Mouse (Mus musculus): Measurements from ENCODE around the gene Kcnn3.

Gene Kcnn3

DNA sequence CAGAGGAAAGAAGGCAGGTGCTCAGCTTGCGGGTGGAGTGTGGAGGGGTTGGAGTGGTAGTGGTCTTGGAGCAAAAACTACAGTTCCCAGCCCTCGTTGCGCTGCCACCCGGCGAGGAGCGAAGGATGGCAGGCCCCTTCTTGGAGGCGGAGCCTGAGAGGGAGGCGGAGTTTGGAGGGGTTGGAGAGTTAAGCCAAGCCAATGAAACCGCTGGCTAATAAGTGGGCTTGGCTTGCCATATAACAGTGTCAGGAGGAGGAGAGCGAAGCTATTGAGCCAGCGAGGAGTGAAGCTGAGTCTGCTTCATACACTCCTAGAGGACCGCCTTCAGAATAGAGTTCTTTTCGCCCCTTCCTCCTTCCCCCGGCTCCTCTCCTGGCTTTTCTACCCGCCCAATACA lies at the start of gene Kcnn3:
Gene Kcnn3, plus strand, starts transcription at position 271 of the 400 bp plus-strand sequence.
- in situ Hi-C loops (cut with MboI, MseI), result loop anchor here (10.0 to 25.0 kb wide), 2 partner anchors 167 to 335 kb away; no protein-coding TSS in a partner anchor

DNA sequence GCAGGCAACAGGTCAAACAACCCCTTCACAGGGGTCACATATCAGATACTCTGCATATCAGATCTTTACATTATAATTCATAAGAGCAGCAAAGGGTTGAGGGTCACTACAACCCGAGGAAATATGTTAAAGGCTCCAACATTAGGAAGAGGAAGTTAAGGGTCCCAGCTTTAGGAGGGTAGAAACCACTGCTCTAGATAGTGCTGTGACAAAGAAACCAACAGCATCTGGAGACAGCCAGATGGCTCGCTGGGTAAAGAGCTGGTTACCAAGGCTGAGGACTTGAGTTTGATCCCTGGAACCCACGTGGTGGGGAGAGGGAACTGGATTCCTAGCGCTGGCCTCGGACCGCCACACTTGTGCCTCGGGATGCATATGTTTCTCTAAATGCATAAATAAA lies 47.7 kb upstream of the Kcnn3 start:
- in situ Hi-C loops (cut with MboI, MseI), result no loop called here

- in situ Hi-C loops (cut with MboI, MseI), result no loop called here
These were observed 46.1 kb upstream of the Kcnn3 start for GRCm38 (mm10) chr3:89473838-89474237.

DNA sequence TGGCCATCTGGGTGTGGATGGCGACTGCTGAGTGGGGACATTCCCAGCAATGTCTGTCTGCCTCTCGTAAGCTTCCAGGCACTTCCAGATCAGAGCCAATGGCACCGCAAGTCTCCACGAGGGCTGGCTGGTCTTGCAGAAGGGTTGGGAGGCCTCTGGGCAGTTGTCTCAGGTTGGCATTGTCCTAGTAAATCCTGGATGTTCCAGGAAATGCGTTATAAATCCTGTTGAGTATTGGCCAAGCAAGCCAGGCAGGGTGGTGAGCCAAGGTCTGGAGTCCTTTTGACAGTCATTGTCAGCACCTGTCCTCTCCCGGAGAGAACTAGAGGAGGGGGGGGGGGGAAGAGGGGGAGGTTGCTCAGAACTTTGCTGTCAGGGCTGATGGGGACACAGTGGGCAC lies 40.9 kb upstream of the Kcnn3 start:
- in situ Hi-C loops (cut with MboI, MseI), result no loop called here

- in situ Hi-C loops (cut with MboI, MseI), result loop anchor here (5.0 to 10.0 kb wide), 3 partner anchors 34 to 164 kb away; partner anchors contain the start of gene Adam15
These were observed 38.5 kb upstream of the Kcnn3 start for GRCm38 (mm10) chr3:89481488-89481887.

GRCm38 (mm10) chr3:89482249-89482648 lies 37.7 kb upstream of the Kcnn3 start:
- in situ Hi-C loops (cut with MboI, MseI), result loop anchor here (5.0 to 10.0 kb wide), 3 partner anchors 35 to 165 kb away; partner anchors contain the start of gene Adam15

DNA sequence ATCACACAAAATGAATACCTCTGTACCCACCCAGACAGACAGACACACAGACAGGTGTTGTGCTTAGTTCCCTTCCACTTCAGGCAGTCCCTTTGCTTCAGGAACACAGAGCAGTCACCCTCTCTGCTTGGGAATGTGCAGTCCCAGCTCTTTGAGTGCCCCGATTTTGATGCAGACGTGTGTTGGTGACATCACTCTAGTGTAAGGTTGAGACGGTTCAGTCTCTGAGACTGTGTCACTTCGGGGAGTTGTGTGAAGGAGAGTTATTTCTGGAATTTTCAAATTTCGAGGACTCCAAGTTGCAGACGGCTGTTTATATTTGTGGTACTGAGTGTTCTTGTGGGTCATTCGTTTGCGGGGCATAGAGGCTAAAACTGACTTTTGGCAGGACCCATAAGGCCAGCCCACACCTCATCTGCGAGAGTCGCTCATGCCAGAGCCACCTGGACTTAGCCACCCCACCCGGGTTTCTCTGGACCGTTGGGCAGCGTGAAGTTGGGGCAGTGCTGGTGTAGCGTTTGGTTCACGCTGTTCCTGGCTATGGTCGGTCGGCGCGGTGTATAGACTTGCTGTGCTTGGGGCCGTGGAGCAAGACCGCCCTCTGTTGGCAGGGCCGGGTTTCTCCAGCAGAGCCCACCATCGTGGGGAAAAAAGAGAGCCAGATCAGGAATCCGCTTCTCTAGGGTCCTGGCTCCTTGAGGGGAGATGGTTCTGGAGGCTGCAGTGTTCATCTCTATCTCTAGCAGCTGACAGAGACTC lies 35.0 kb upstream of the Kcnn3 start:
- in situ Hi-C loops (cut with MboI, MseI), result loop anchor here (5.0 to 10.0 kb wide), 3 partner anchors 38 to 168 kb away; partner anchors contain the start of gene Adam15

DNA sequence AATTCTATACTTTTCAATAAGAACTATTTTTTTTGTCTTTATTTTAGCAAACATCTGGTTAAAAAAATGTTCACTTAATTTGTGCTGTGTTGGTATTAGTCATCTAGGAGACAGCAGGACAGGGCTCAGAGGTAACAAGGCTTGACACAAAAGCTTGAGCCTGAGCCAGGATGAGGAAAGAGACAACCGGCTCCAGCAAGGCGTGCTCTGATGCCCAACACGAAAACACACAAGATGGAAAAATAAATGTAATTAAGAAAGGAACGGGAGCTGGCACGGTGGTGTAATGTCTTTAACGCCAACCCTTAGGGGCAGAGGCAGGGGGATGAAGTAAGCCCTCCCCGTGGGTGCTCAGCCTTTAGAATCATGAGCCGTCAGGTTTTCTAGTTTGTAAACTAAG lies 33.9 kb upstream of the Kcnn3 start:
- in situ Hi-C loops (cut with MboI, MseI), result loop anchor here (10.0 kb wide), 1 partner anchor 141 kb away; the partner anchor contains the start of gene Adam15

DNA sequence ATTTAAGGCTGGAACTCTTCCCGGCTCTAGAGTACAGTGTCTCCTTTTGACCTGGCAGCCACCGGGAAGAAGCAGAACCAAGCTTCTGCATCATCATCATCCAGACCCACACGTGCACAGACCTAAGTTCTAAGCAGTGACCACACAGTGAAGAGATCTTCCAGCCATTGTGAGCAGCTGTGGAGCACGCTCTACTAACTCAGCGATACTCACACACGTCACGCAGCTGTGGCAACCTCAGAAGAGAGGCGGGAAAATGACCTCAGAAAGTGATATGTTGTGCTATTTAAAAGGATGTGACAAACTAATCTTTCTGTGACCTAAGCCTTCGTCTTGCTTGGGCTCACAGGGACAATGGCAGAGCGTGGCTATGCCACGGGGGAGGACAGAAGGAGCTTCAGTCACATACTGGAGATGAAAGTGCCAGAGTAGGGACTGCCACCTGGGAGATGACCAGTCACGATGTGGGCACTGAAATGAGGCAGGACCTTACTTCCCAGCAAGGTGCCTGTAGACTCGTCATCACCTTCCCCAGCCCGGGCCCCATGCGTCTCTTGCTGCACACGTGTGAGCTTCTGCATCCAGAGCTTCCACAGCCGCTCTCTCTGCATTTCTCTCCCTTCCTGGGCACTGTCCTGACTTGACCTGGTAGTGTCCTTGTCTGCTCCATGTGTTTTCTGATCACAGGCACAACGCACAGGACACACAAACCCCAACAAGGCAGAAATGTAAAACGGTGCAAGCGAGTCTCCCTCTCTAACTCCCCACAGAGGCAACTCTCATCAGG lies 32.9 kb upstream of the Kcnn3 start:
- in situ Hi-C loops (cut with MboI, MseI), result loop anchor here (10.0 kb wide), 1 partner anchor 142 kb away; the partner anchor contains the start of gene Adam15

GRCm38 (mm10) chr3:89490790-89491189 lies 29.2 kb upstream of the Kcnn3 start:
- in situ Hi-C loops (cut with MboI, MseI), result no loop called here

- in situ Hi-C loops (cut with MboI, MseI), result no loop called here
These were observed 28.4 kb upstream of the Kcnn3 start for GRCm38 (mm10) chr3:89491559-89491958.

DNA sequence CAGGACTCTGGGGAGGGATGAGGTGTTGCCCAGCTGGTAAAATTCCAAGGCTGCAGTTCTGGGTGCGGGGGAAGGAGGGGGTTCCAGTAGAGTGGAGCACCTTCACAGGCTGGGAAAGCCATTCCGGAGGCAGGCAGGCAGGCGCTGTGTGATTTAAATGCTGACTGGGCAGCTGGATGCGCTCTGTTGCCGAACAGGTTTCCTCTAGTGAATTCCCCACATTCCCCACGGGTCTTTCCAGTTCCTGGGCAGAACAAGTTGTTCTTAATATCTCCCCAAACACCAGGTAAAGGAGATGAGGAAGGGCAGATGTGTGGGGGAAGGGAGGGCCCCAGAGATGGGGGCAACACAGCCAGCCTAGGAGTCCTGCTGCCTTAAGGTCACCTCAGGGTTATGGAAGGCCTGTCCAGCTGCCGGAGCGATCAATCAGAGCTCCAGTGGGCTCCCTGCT lies 27.2 kb upstream of the Kcnn3 start:
- in situ Hi-C loops (cut with MboI, MseI), result no loop called here

GRCm38 (mm10) chr3:89494630-89495029 lies 25.3 kb upstream of the Kcnn3 start:
- in situ Hi-C loops (cut with MboI, MseI), result no loop called here

DNA sequence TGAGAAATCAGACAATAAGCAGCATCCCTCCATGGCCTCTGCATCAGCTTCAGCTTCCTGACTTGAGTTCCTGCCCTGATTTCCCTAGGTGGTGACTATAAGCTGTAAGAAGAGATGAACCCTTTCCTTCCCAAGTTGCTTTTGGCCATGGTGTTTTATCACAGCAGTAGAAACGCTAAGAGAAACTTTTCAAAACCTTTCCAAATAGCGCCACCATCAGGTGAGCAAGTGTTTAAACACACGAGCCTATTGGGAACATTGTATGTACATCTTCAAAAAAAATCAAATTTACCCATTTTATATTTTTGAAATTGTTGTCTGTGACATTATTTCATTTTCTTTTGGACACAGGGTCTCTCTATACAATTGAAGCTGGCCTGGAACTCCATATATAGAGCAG lies 23.6 kb upstream of the Kcnn3 start:
- in situ Hi-C loops (cut with MboI, MseI), result no loop called here

DNA sequence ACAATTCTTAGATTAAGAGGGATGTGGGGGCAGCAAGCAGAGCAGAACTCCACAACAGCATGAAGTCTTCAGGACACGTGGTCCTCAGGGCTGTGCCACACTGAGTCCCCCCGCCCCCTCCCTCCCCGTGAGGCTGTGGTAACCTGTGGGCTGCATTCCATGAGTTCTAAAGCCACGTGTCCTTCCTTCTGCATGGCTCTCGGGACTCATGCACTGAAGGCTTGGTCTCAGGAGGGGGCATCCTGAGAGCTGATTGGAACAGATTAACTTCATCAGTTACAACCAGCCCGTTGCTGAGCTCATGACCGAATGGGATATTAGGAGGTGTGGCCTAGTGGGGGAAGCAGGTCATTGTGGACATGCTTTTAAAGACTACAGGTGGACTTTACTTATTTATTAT lies 20.3 kb upstream of the Kcnn3 start:
- in situ Hi-C loops (cut with MboI, MseI), result loop anchor here (25.0 kb wide), 1 partner anchor 188 kb away; no protein-coding TSS in a partner anchor

- in situ Hi-C loops (cut with MboI, MseI), result loop anchor here (25.0 kb wide), 1 partner anchor 186 kb away; no protein-coding TSS in a partner anchor
These were observed 18.5 kb upstream of the Kcnn3 start for GRCm38 (mm10) chr3:89501486-89501885.

- in situ Hi-C loops (cut with MboI, MseI), result loop anchor here (25.0 kb wide), 1 partner anchor 185 kb away; no protein-coding TSS in a partner anchor
These were observed 17.4 kb upstream of the Kcnn3 start for GRCm38 (mm10) chr3:89502551-89502950.

GRCm38 (mm10) chr3:89508041-89508440 lies 11.9 kb upstream of the Kcnn3 start:
- in situ Hi-C loops (cut with MboI, MseI), result loop anchor here (5.0 to 25.0 kb wide), 2 partner anchors 179 to 259 kb away; no protein-coding TSS in a partner anchor

- in situ Hi-C loops (cut with MboI, MseI), result loop anchor here (25.0 kb wide), 1 partner anchor 176 kb away; no protein-coding TSS in a partner anchor
These were observed 9.0 kb upstream of the Kcnn3 start for GRCm38 (mm10) chr3:89510979-89511378.

- in situ Hi-C loops (cut with MboI, MseI), result loop anchor here (25.0 kb wide), 1 partner anchor 176 kb away; no protein-coding TSS in a partner anchor
These were observed 8.6 kb upstream of the Kcnn3 start for GRCm38 (mm10) chr3:89511400-89511799.

DNA sequence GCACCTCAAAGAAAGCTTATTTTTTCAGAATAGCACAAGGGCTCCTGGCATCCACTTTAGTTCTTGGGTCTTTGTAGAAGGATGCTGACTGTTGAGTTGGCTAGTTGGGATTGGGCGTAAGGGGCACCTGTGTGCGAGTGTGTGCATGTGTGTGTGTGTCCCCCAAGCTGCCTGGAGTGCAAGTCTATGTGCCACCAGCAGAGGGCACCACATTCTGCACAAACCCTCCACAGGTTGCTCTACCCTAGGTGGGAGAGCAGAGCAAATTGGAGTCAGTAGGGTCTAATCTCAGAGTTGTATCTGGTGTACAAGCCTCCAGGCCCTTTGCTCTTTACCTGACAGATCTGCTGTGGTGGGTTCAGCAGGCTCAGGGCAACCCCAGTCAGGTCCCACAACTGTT lies 7.7 kb upstream of the Kcnn3 start:
- in situ Hi-C loops (cut with MboI, MseI), result loop anchor here (25.0 kb wide), 1 partner anchor 175 kb away; no protein-coding TSS in a partner anchor

- in situ Hi-C loops (cut with MboI, MseI), result loop anchor here (25.0 kb wide), 1 partner anchor 172 kb away; no protein-coding TSS in a partner anchor
These were observed 4.5 kb upstream of the Kcnn3 start for GRCm38 (mm10) chr3:89515444-89515843.
